Mouse (Mus musculus): Measurements from ENCODE around the gene Slc9a3r2. TPM values are rescaled to one million over a fixed set of nuclear protein-coding genes. Genes with fewer than 3 reads are reported as not detected.

Gene Slc9a3r2
- polyA plus RNA-seq, 1 experiment, result 34.3 TPM

GRCm38 (mm10) chr17:24635024-24635423, 15.1 kb downstream of the Slc9a3r2 start:
- TF ChIP-seq CTCF (IDR thresholded peaks at IDR 0.05; ENCODE audit: borderline replicate concordance, extremely low read depth, insufficient read depth, insufficient read length), result no peak
- TF ChIP-seq POLR2A (IDR thresholded peaks at IDR 0.05; ENCODE audit: borderline replicate concordance, extremely low read depth, insufficient read depth, insufficient read length, poor library complexity, severe bottlenecking), result no peak
- DNase-seq (ENCODE audit: low read depth), result no peak

- DNase-seq (ENCODE audit: low read depth), result no peak
- TF ChIP-seq CTCF (IDR thresholded peaks at IDR 0.05; ENCODE audit: borderline replicate concordance, extremely low read depth, insufficient read depth, insufficient read length) (no peak), POLR2A (IDR thresholded peaks at IDR 0.05; ENCODE audit: borderline replicate concordance, extremely low read depth, insufficient read depth, insufficient read length, poor library complexity, severe bottlenecking) (no peak)
Measured at GRCm38 (mm10) chr17:24633831-24634230, 16.3 kb downstream of the Slc9a3r2 start.

GRCm38 (mm10) chr17:24632813-24633449, 17.2 kb downstream of the Slc9a3r2 start:
- no peak for TF ChIP-seq POLR2A (IDR thresholded peaks at IDR 0.05; ENCODE audit: borderline replicate concordance, extremely low read depth, insufficient read depth, insufficient read length, poor library complexity, severe bottlenecking)
- TF ChIP-seq CTCF (IDR thresholded peaks at IDR 0.05; ENCODE audit: borderline replicate concordance, extremely low read depth, insufficient read depth, insufficient read length), result no peak
- peak; percentile 57 for DNase-seq (ENCODE audit: low read depth)

- peak; percentile 95 for DNase-seq (ENCODE audit: low read depth)
- TF ChIP-seq POLR2A (IDR thresholded peaks at IDR 0.05; ENCODE audit: borderline replicate concordance, extremely low read depth, insufficient read depth, insufficient read length, poor library complexity, severe bottlenecking) (peak; percentile 88), CTCF (IDR thresholded peaks at IDR 0.05; ENCODE audit: borderline replicate concordance, extremely low read depth, insufficient read depth, insufficient read length) (no peak)
Measured at GRCm38 (mm10) chr17:24632167-24632812, 17.8 kb downstream of the Slc9a3r2 start, which contains the start of the genes Tsc2 and Nthl1. Gene Tsc2, minus strand, starts transcription at chr17:24632630. Gene Nthl1, plus strand, starts transcription at chr17:24632680.

GRCm38 (mm10) chr17:24630072-24630471, 20.1 kb downstream of the Slc9a3r2 start:
- TF ChIP-seq POLR2A (IDR thresholded peaks at IDR 0.05; ENCODE audit: borderline replicate concordance, extremely low read depth, insufficient read depth, insufficient read length, poor library complexity, severe bottlenecking) (no peak), CTCF (IDR thresholded peaks at IDR 0.05; ENCODE audit: borderline replicate concordance, extremely low read depth, insufficient read depth, insufficient read length) (no peak)
- DNase-seq (ENCODE audit: low read depth), result no peak

- DNase-seq (ENCODE audit: low read depth), result peak; percentile 53
Measured at GRCm38 (mm10) chr17:24628646-24629045, 21.5 kb downstream of the Slc9a3r2 start.

GRCm38 (mm10) chr17:24625472-24625871, 24.7 kb downstream of the Slc9a3r2 start:
- TF ChIP-seq POLR2A (IDR thresholded peaks at IDR 0.05; ENCODE audit: borderline replicate concordance, extremely low read depth, insufficient read depth, insufficient read length, poor library complexity, severe bottlenecking), result no peak
- TF ChIP-seq CTCF (IDR thresholded peaks at IDR 0.05; ENCODE audit: borderline replicate concordance, extremely low read depth, insufficient read depth, insufficient read length), result no peak

More at GRCm38 (mm10) chr17:24628646-24629045, 21.5 kb downstream of the Slc9a3r2 start:
- TF ChIP-seq CTCF (IDR thresholded peaks at IDR 0.05; ENCODE audit: borderline replicate concordance, extremely low read depth, insufficient read depth, insufficient read length), result peak; percentile 95
- no peak for TF ChIP-seq POLR2A (IDR thresholded peaks at IDR 0.05; ENCODE audit: borderline replicate concordance, extremely low read depth, insufficient read depth, insufficient read length, poor library complexity, severe bottlenecking)

GRCm38 (mm10) chr17:24617561-24618194, 32.4 kb downstream of the Slc9a3r2 start:
- no peak for DNase-seq (ENCODE audit: low read depth)
- no peak for TF ChIP-seq POLR2A (IDR thresholded peaks at IDR 0.05; ENCODE audit: borderline replicate concordance, extremely low read depth, insufficient read depth, insufficient read length, poor library complexity, severe bottlenecking)
- no peak for TF ChIP-seq CTCF (IDR thresholded peaks at IDR 0.05; ENCODE audit: borderline replicate concordance, extremely low read depth, insufficient read depth, insufficient read length)

More at GRCm38 (mm10) chr17:24625472-24625871, 24.7 kb downstream of the Slc9a3r2 start:
- no peak for DNase-seq (ENCODE audit: low read depth)

- DNase-seq (ENCODE audit: low read depth), result no peak
Measured at GRCm38 (mm10) chr17:24610711-24611110, 39.4 kb downstream of the Slc9a3r2 start.

GRCm38 (mm10) chr17:24608874-24609273, 41.3 kb downstream of the Slc9a3r2 start:
- no peak for DNase-seq (ENCODE audit: low read depth)
- TF ChIP-seq POLR2A (IDR thresholded peaks at IDR 0.05; ENCODE audit: borderline replicate concordance, extremely low read depth, insufficient read depth, insufficient read length, poor library complexity, severe bottlenecking), result no peak
- TF ChIP-seq CTCF (IDR thresholded peaks at IDR 0.05; ENCODE audit: borderline replicate concordance, extremely low read depth, insufficient read depth, insufficient read length), result no peak

More at GRCm38 (mm10) chr17:24610711-24611110, 39.4 kb downstream of the Slc9a3r2 start:
- no peak for TF ChIP-seq CTCF (IDR thresholded peaks at IDR 0.05; ENCODE audit: borderline replicate concordance, extremely low read depth, insufficient read depth, insufficient read length)
- no peak for TF ChIP-seq POLR2A (IDR thresholded peaks at IDR 0.05; ENCODE audit: borderline replicate concordance, extremely low read depth, insufficient read depth, insufficient read length, poor library complexity, severe bottlenecking)

GRCm38 (mm10) chr17:24608370-24608769, 41.8 kb downstream of the Slc9a3r2 start:
- TF ChIP-seq CTCF (IDR thresholded peaks at IDR 0.05; ENCODE audit: borderline replicate concordance, extremely low read depth, insufficient read depth, insufficient read length) (no peak), POLR2A (IDR thresholded peaks at IDR 0.05; ENCODE audit: borderline replicate concordance, extremely low read depth, insufficient read depth, insufficient read length, poor library complexity, severe bottlenecking) (no peak)

More at GRCm38 (mm10) chr17:24608370-24608769, 41.8 kb downstream of the Slc9a3r2 start:
- no peak for DNase-seq (ENCODE audit: low read depth)
